Comparison of ENCODE assay signal across 10 mouse cellular contexts in the genomic region with DNA sequence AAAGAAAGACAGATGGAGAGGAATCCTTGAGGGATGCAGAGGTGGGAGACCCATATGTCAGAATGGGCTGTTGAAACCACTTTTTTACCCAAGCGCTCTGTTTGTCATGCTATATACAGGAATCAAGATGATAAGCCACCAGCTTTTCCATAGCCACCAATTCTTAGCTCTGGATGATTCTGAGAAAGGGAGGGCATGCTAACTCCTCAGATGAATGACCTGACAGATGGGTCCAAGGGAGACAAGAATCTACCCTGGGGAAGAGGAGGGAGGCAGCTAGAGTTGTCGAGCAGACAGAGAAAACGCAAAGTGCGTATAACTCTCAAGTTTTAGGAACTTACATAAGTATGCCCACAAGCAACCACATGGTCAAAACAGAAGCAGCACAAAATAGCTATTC.
"Had no signal": no experiment of that assay in that cellular context is flagged by ENCODE, and none has a peak within 500 bp of the region (broad histone marks: within the 10 kb centered on the region; RNA-seq: fewer than 3 reads in every experiment).

No protein-coding gene starts in this region.

- ATAC-seq: midbrain, embryonic 16.5 days had no signal

- DNase-seq: lung, adult 18-20 months; lung, embryonic 14.5 days; lung, postnatal 10 days; lung, postnatal 4 days; midbrain, embryonic 14.5 days; right cerebral cortex, postnatal 25 days; thymus, adult 18-20 months; thymus, postnatal 14 days; thymus, postnatal 36 days had no signal
